Mouse (Mus musculus) CH12.LX (cell line): ENCODE results near the gene Lysmd1. TPM values are rescaled to one million over a fixed set of nuclear protein-coding genes. Genes with fewer than 3 reads are reported as not detected.
"Not testable (repeated sequence)": the region's sequence is repeated elsewhere in the genome, so short reads cannot be mapped to it uniquely, and the experiment has no call there.

ENCODE experiments used
- DNase-seq: peaks from one replicate; pipeline ENCODE4 v3.0.0-alpha.2; 2013; ENCODE audit errors: extremely low read depth
- H3K27ac ChIP-seq: 2 replicates; pipeline ENCODE4 v1.5.1; 2012; ENCODE audit warnings: low read depth, mild to moderate bottlenecking, control low read depth, moderate library complexity; ENCODE audit not compliant: insufficient read depth
- H3K27me3 ChIP-seq: replicated peaks from 2 replicates; pipeline ENCODE3; 2012; ENCODE audit warnings: inconsistent platforms
- H3K36me3 ChIP-seq, 2 experiments: replicated peaks in 1 of 2; 2 replicates each; pipeline versions ENCODE3 to v1.6.1; 2012; ENCODE audit warnings: inconsistent platforms in 1 of 2, low read length in 1 of 2, mild to moderate bottlenecking in 1 of 2, mixed read lengths in 1 of 2, moderate library complexity in 1 of 2; ENCODE audit not compliant: control insufficient read depth in 1 of 2, insufficient read depth in 1 of 2
- H3K4me1 ChIP-seq, 2 experiments: 2 replicates each; pipeline ENCODE4 v1.6.1; 2012; ENCODE audit warnings: inconsistent platforms in 1 of 2, moderate library complexity in 1 of 2; ENCODE audit not compliant: insufficient read depth in 2 of 2, control insufficient read depth in 1 of 2
- H3K4me2 ChIP-seq: 2 replicates; pipeline ENCODE4 v1.6.1; 2012; ENCODE audit warnings: low read depth, mild to moderate bottlenecking, control low read depth; ENCODE audit not compliant: poor library complexity, insufficient read depth, severe bottlenecking
- H3K4me3 ChIP-seq, 3 experiments: fragments of 150-350 bp in 1 of 3; sonication (generic) in 1 of 3; replicated peaks in 1 of 3; 2 replicates each; pipeline versions ENCODE3 to v1.5.1; 2011 to 2012; ENCODE audit warnings: low read depth in 2 of 3, low read length in 2 of 3, mild to moderate bottlenecking in 2 of 3, moderate library complexity in 2 of 3, control low read depth in 1 of 3, improper control_type of control experiment in 1 of 3, inconsistent platforms in 1 of 3, mixed read lengths in 1 of 3; ENCODE audit not compliant: poor library complexity in 1 of 3
- H3K79me2 ChIP-seq: replicated peaks from 2 replicates; pipeline ENCODE4 v1.6.1; 2012; ENCODE audit warnings: mild to moderate bottlenecking, moderate library complexity; ENCODE audit not compliant: control insufficient read depth, poor library complexity, insufficient read depth, severe bottlenecking; ENCODE audit errors: extremely low read depth
- H3K9ac ChIP-seq: 2 replicates; pipeline ENCODE4 v1.6.1; 2012; ENCODE audit warnings: low read depth, mild to moderate bottlenecking, control low read depth, moderate library complexity; ENCODE audit not compliant: insufficient read depth
- H3K9me3 ChIP-seq: replicated peaks from 2 replicates; pipeline ENCODE3; 2012; ENCODE audit warnings: low read length, inconsistent platforms, mixed read lengths
- BHLHE40 ChIP-seq: IDR thresholded peaks from 2 replicates; pipeline ENCODE4 v1.6.1; 2011; ENCODE audit warnings: mild to moderate bottlenecking, low read depth, low read length, improper control_type of control experiment
- CHD1 ChIP-seq: IDR thresholded peaks from 2 replicates; pipeline ENCODE4 v1.6.1; 2012; ENCODE audit warnings: low read depth, low read length, improper control_type of control experiment, inconsistent platforms
- CHD2 ChIP-seq: IDR thresholded peaks from 2 replicates; pipeline ENCODE4 v1.6.1; 2011; ENCODE audit warnings: low read length, improper control_type of control experiment
- CTCF ChIP-seq, 2 experiments: IDR thresholded peaks in 1 of 2; conservative IDR thresholded peaks in 1 of 2; 2 replicates each; pipeline ENCODE4 v1.5.1; 2011 to 2012; ENCODE audit warnings: low read depth in 2 of 2, low read length in 2 of 2, improper control_type of control experiment in 1 of 2, inconsistent platforms in 1 of 2, mild to moderate bottlenecking in 1 of 2, moderate library complexity in 1 of 2
- ELF1 ChIP-seq: IDR thresholded peaks from 2 replicates; pipeline ENCODE4 v1.6.1; 2014; ENCODE audit warnings: low read depth, mild to moderate bottlenecking, inconsistent platforms, low read length, improper control_type of control experiment
- GABPA ChIP-seq: IDR thresholded peaks from 2 replicates; pipeline ENCODE4 v1.6.1; 2012; ENCODE audit warnings: low read depth, low read length, improper control_type of control experiment, inconsistent platforms; ENCODE audit not compliant: insufficient replicate concordance
- IRF4 ChIP-seq: IDR thresholded peaks from 2 replicates; pipeline ENCODE4 v1.6.1; 2014; ENCODE audit warnings: low read depth, mild to moderate bottlenecking, inconsistent platforms, low read length, improper control_type of control experiment
- MAFK ChIP-seq: IDR thresholded peaks from 2 replicates; pipeline ENCODE4 v1.6.1; 2011; ENCODE audit warnings: low read length, improper control_type of control experiment; ENCODE audit not compliant: insufficient replicate concordance
- MAX ChIP-seq: IDR thresholded peaks from 2 replicates; pipeline ENCODE4 v1.6.1; 2011; ENCODE audit warnings: low read length, improper control_type of control experiment
- MYC ChIP-seq: IDR thresholded peaks from 2 replicates; pipeline ENCODE4 v1.6.1; 2011; ENCODE audit warnings: low read depth, mild to moderate bottlenecking, improper control_type of control experiment, low read length
- NELFE ChIP-seq: IDR thresholded peaks from 2 replicates; pipeline ENCODE4 v1.6.1; 2011; ENCODE audit warnings: low read depth, low read length, improper control_type of control experiment
- PAX5 ChIP-seq: IDR thresholded peaks from 2 replicates; pipeline ENCODE4 v1.6.1; 2012; ENCODE audit warnings: low read length, inconsistent platforms, mixed read lengths
- RAD21 ChIP-seq: IDR thresholded peaks from 2 replicates; pipeline ENCODE4 v1.6.1; 2011; ENCODE audit warnings: low read depth, mild to moderate bottlenecking, low read length, improper control_type of control experiment, moderate library complexity
- RCOR1 ChIP-seq: conservative IDR thresholded peaks from 2 replicates; pipeline ENCODE4 v1.6.1; 2012; ENCODE audit warnings: low read depth, mild to moderate bottlenecking, inconsistent platforms, low read length, improper control_type of control experiment
- SIN3A ChIP-seq: IDR thresholded peaks from 2 replicates; pipeline ENCODE4 v1.6.1; 2012; ENCODE audit warnings: low read length, improper control_type of control experiment, inconsistent platforms
- UBTF ChIP-seq: IDR thresholded peaks from 2 replicates; pipeline ENCODE4 v1.6.1; 2012; ENCODE audit warnings: low read depth, mild to moderate bottlenecking, inconsistent platforms, low read length, improper control_type of control experiment, moderate library complexity
- ZMIZ1 ChIP-seq: IDR thresholded peaks from 2 replicates; pipeline ENCODE4 v1.6.1; 2012; ENCODE audit warnings: low read depth, mild to moderate bottlenecking, inconsistent platforms, low read length, improper control_type of control experiment
- dilution Hi-C: fragments of 300-500 bp; cut with MboI; formaldehyde crosslinking; loops from 2 replicates; pipeline ENCODE4 v1.14.3; 2020; ENCODE audit warnings: low sequenced_read_pairs; ENCODE audit not compliant: extremely low pct_unique_long_range_greater_than_20kb, extremely low pct_ligation_motif_present
- in situ Hi-C: fragments of 300-500 bp; cut with MboI; formaldehyde crosslinking; loops from 3 replicates; pipeline ENCODE4 v1.14.3; 2019; ENCODE audit warnings: low sequenced_read_pairs, low pct_ligation_motif_present, low pct_unique_long_range_greater_than_20kb, mixed read lengths
- polyA plus RNA-seq: library from polyadenylated mRNA; unstranded; fragments of >175 nt; gene quantifications from 2 replicates; pipeline ENCODE4 v1.2.1, GENCODE M21; 2012; ENCODE audit warnings: low read depth; ENCODE audit not compliant: insufficient read length
- total RNA-seq, 2 experiments: library from RNA; depleted of rRNA; stranded (reverse); fragments of 300-350 nt in 1 of 2; fragments of >200 nt in 1 of 2; gene quantifications; 2 replicates each; pipeline ENCODE4 v1.2.3; 2012 to 2014

Lysmd1 gene
- total and polyA plus RNA-seq, 3 experiments: 8.1 to 13.6 (median 11.6) TPM

DNA sequence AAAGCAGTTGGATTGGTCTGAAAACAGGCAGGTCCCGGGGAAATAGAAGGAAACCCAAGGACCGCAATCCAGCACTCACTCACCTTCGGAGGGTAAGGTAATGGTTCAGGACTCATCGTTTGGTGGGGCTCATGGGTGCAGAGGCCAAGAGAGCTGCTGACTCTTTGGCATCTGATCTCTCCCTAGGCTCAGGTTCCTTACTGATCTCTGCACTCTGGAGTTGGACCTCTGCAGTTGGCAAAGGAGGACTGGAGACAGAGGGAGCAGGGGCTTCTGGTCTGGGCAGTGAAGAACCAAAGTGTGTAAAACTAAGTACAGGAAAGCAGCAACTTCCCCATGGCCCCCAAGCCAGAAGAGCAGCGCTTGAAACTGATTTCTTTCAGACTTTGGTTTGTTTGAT lies 3.8 kb upstream of the Lysmd1 start:
- peaks cover 4 to 6% of the 10 kb centered on the region in 2 experiments; a peak in 2 of 4 replicates for H3K4me1 ChIP-seq
- H3K9ac ChIP-seq: no peak overlapping the region
- peaks cover 3% of the 10 kb centered on the region for H3K79me2 ChIP-seq
- no peak overlapping the region for H3K27ac ChIP-seq
- DNase-seq: no peak
- H3K4me3 ChIP-seq: no peak overlapping the region
- no peaks in the 10 kb centered on the region for H3K27me3 ChIP-seq
- in situ Hi-C loops (loop anchor here (5.0 kb wide), 1 partner anchor 137 kb away; no protein-coding TSS in a partner anchor), dilution Hi-C loops (no loop called here)
- TF ChIP-seq MYC: no peak
- no peak for TF ChIP-seq MAFK
- TF ChIP-seq SIN3A: no peak
- TF ChIP-seq CHD2: no peak
- TF ChIP-seq RAD21: no peak
- no peak for TF ChIP-seq ELF1
- no peak for TF ChIP-seq IRF4
- no peak for TF ChIP-seq BHLHE40
- TF ChIP-seq UBTF: no peak
- TF ChIP-seq CHD1: no peak
- TF ChIP-seq MAX: no peak
- TF ChIP-seq NELFE: no peak
- no peak for TF ChIP-seq PAX5
- no peak for TF ChIP-seq RCOR1
- no peak for TF ChIP-seq GABPA
- TF ChIP-seq ZMIZ1: no peak
- peaks cover 3% of the 10 kb centered on the region for H3K9me3 ChIP-seq
- H3K4me2 ChIP-seq: no peak overlapping the region
- peaks cover 21 to 63% of the 10 kb centered on the region in 2 experiments for H3K36me3 ChIP-seq

DNA sequence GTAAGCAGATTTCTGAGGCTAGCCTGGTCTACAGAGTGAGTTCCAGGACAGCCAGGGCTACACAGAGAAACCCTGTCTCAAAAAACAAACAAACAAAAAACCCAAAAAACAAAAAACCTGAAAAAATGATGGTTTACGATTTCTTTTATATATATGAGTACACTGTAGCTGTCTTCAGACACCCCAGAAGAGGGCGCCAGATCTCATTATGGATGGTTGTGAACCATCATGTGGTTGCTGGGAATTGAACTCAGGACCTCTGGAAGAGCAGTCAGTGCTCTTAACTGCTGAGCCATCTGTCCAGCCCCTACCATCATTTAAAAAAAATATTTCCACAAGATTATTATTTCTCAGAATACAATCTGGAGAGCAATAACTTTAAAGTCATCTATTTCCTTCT lies 1.5 kb upstream of the Lysmd1 start:
- DNase-seq: not testable (repeated sequence)
- in situ Hi-C loops: loop anchor here (5.0 kb wide), 1 partner anchor 135 kb away; no protein-coding TSS in a partner anchor

More for the DNA sequence above, 1.5 kb upstream of the Lysmd1 start:
- H3K4me2 ChIP-seq, dilution Hi-C loops, H3K27ac ChIP-seq, H3K4me3 ChIP-seq, H3K27me3 ChIP-seq, H3K9ac ChIP-seq, H3K9me3 ChIP-seq: not testable (repeated sequence)
- TF ChIP-seq CTCF (conservative IDR thresholded peaks at IDR 0.05 in 1 of 2, IDR thresholded peaks at IDR 0.05 in 1 of 2; ENCODE audit: low read depth in 2 of 2, low read length in 2 of 2): peak in 1 of 2 experiments; percentile 13; a peak in 1 of 4 replicates
- Histone ChIP-seq H3K36me3 (peaks cover 18 to 50% of the 10 kb centered on the region in 2 experiments), H3K4me1 (peaks cover 8 to 19% of the 10 kb centered on the region in 2 experiments), H3K79me2 (peaks cover 14% of the 10 kb centered on the region)
